ENCODE assay signal across 28 mouse cellular contexts in genomic region chr19:11501326-11501725, GRCm38 (mm10). TPM values are rescaled to one million over a fixed set of nuclear protein-coding genes. Genes with fewer than 3 reads are reported as not detected.
"Had no signal": no experiment of that assay in that cellular context is flagged by ENCODE, and none has a peak within 500 bp of the region (broad histone marks: within the 10 kb centered on the region; RNA-seq: fewer than 3 reads in every experiment).

No protein-coding gene starts in this region.

- H3K4me1 ChIP-seq: limb, embryonic 10.5 days; limb, embryonic 13.5 days; liver, embryonic 12.5 days; liver, embryonic 15.5 days; lung, embryonic 15.5 days; megakaryocyte, embryonic 14.5 days; midbrain, embryonic 10.5 days; neural tube, embryonic 13.5 days; stomach, embryonic 15.5 days had no signal

- H3K36me3 ChIP-seq: limb, embryonic 10.5 days; limb, embryonic 13.5 days; liver, embryonic 12.5 days; liver, embryonic 15.5 days; lung, embryonic 15.5 days; midbrain, embryonic 10.5 days; neural tube, embryonic 13.5 days; stomach, embryonic 15.5 days had no signal

- H3K27ac ChIP-seq: limb, embryonic 10.5 days; limb, embryonic 13.5 days; liver, embryonic 12.5 days; liver, embryonic 15.5 days; lung, embryonic 15.5 days; midbrain, embryonic 10.5 days; neural tube, embryonic 13.5 days; stomach, embryonic 15.5 days had no signal

- H3K27me3 ChIP-seq: limb, embryonic 13.5 days; liver, embryonic 12.5 days; liver, embryonic 15.5 days; lung, embryonic 15.5 days; megakaryocyte, embryonic 14.5 days; neural tube, embryonic 13.5 days; stomach, embryonic 15.5 days had no signal

- DNase-seq: kidney, adult 11 months; kidney, adult 8-10 months; kidney, postnatal 14 days; kidney, postnatal 4 days; liver; lung, adult 18-20 months; lung, postnatal 10 days; lung, postnatal 36 days; midbrain, embryonic 14.5 days; retina, postnatal 1 day; right cerebral cortex, postnatal 25 days; spleen, adult 18-20 months; thymus, postnatal 25 days had no signal

- H3K4me3 ChIP-seq: limb, embryonic 10.5 days; limb, embryonic 13.5 days; liver, embryonic 12.5 days; liver, embryonic 15.5 days; lung, embryonic 15.5 days; megakaryocyte, embryonic 14.5 days; midbrain, embryonic 10.5 days; neural tube, embryonic 13.5 days; stomach, embryonic 15.5 days had no signal

- H3K4me2 ChIP-seq: limb, embryonic 13.5 days; liver, embryonic 12.5 days; liver, embryonic 15.5 days; lung, embryonic 15.5 days; neural tube, embryonic 13.5 days; stomach, embryonic 15.5 days had no signal

- ATAC-seq: liver, embryonic 12.5 days had no signal

- H3K9me3 ChIP-seq: limb, embryonic 10.5 days; limb, embryonic 13.5 days; liver, embryonic 12.5 days; liver, embryonic 15.5 days; lung, embryonic 15.5 days; megakaryocyte, embryonic 14.5 days; midbrain, embryonic 10.5 days; neural tube, embryonic 13.5 days; stomach, embryonic 15.5 days had no signal

- H3K9ac ChIP-seq: limb, embryonic 13.5 days; liver, embryonic 12.5 days; liver, embryonic 15.5 days; lung, embryonic 15.5 days; neural tube, embryonic 13.5 days; stomach, embryonic 15.5 days had no signal

RNA-seq across cellular contexts. Expression of gene Gm8369, which starts 15.6 kb away (rescaled TPM):
- total RNA-seq: midbrain, postnatal 0 days had no signal
- polyA plus RNA-seq: kidney, embryonic 16.5 days; limb, embryonic 10.5 days; limb, embryonic 13.5 days; liver, embryonic 12.5 days; midbrain, embryonic 10.5 days; midbrain, embryonic 14.5 days; midbrain, postnatal 0 days; neural tube, embryonic 13.5 days; stomach, embryonic 15.5 days had no signal

RNA-seq across cellular contexts. Expression of gene Ms4a4d, which starts 35.3 kb away (rescaled TPM):
- total RNA-seq: layer of hippocampus, adult 18-20 months; layer of hippocampus, postnatal 14 days; left cerebral cortex, adult 8-10 months; left cerebral cortex, postnatal 14 days; midbrain, postnatal 0 days had no signal
- polyA plus RNA-seq: midbrain, embryonic 14.5 days; midbrain, postnatal 0 days had no signal

RNA-seq across cellular contexts. Expression of gene Ms4a4b, which starts 58.0 kb away (rescaled TPM):
- total RNA-seq: layer of hippocampus, adult 18-20 months; layer of hippocampus, postnatal 14 days; left cerebral cortex, postnatal 14 days; midbrain, postnatal 0 days had no signal
- polyA plus RNA-seq: limb, embryonic 10.5 days; limb, embryonic 13.5 days; liver, embryonic 12.5 days; midbrain, embryonic 10.5 days; midbrain, embryonic 14.5 days; midbrain, postnatal 0 days; neural tube, embryonic 13.5 days had no signal
